Mouse (Mus musculus) CH12.LX (cell line): Measurements from ENCODE around the gene Olfr1491. TPM values are rescaled to one million over a fixed set of nuclear protein-coding genes. Genes with fewer than 3 reads are reported as not detected.

Experiments
- DNase-seq: peaks from one replicate; pipeline ENCODE4 v3.0.0-alpha.2; 2013; ENCODE audit errors: extremely low read depth
- H3K27ac ChIP-seq: 2 replicates; pipeline ENCODE4 v1.5.1; 2012; ENCODE audit warnings: low read depth, mild to moderate bottlenecking, control low read depth, moderate library complexity; ENCODE audit not compliant: insufficient read depth
- H3K27me3 ChIP-seq: replicated peaks from 2 replicates; pipeline ENCODE3; 2012; ENCODE audit warnings: inconsistent platforms
- H3K36me3 ChIP-seq, 2 experiments: replicated peaks in 1 of 2; 2 replicates each; pipeline versions ENCODE3 to v1.6.1; 2012; ENCODE audit warnings: inconsistent platforms in 1 of 2, low read length in 1 of 2, mild to moderate bottlenecking in 1 of 2, mixed read lengths in 1 of 2, moderate library complexity in 1 of 2; ENCODE audit not compliant: control insufficient read depth in 1 of 2, insufficient read depth in 1 of 2
- H3K4me1 ChIP-seq, 2 experiments: 2 replicates each; pipeline ENCODE4 v1.6.1; 2012; ENCODE audit warnings: inconsistent platforms in 1 of 2, moderate library complexity in 1 of 2; ENCODE audit not compliant: insufficient read depth in 2 of 2, control insufficient read depth in 1 of 2
- H3K4me2 ChIP-seq: 2 replicates; pipeline ENCODE4 v1.6.1; 2012; ENCODE audit warnings: low read depth, mild to moderate bottlenecking, control low read depth; ENCODE audit not compliant: poor library complexity, insufficient read depth, severe bottlenecking
- H3K4me3 ChIP-seq, 3 experiments: fragments of 150-350 bp in 1 of 3; sonication (generic) in 1 of 3; replicated peaks in 1 of 3; 2 replicates each; pipeline versions ENCODE3 to v1.5.1; 2011 to 2012; ENCODE audit warnings: low read depth in 2 of 3, low read length in 2 of 3, mild to moderate bottlenecking in 2 of 3, moderate library complexity in 2 of 3, control low read depth in 1 of 3, improper control_type of control experiment in 1 of 3, inconsistent platforms in 1 of 3, mixed read lengths in 1 of 3; ENCODE audit not compliant: poor library complexity in 1 of 3
- H3K79me2 ChIP-seq: replicated peaks from 2 replicates; pipeline ENCODE4 v1.6.1; 2012; ENCODE audit warnings: mild to moderate bottlenecking, moderate library complexity; ENCODE audit not compliant: control insufficient read depth, poor library complexity, insufficient read depth, severe bottlenecking; ENCODE audit errors: extremely low read depth
- H3K9ac ChIP-seq: 2 replicates; pipeline ENCODE4 v1.6.1; 2012; ENCODE audit warnings: low read depth, mild to moderate bottlenecking, control low read depth, moderate library complexity; ENCODE audit not compliant: insufficient read depth
- H3K9me3 ChIP-seq: replicated peaks from 2 replicates; pipeline ENCODE3; 2012; ENCODE audit warnings: low read length, inconsistent platforms, mixed read lengths
- CHD2 ChIP-seq: IDR thresholded peaks from 2 replicates; pipeline ENCODE4 v1.6.1; 2011; ENCODE audit warnings: low read length, improper control_type of control experiment
- E2F4 ChIP-seq: IDR thresholded peaks from 2 replicates; pipeline ENCODE4 v1.6.1; 2011; ENCODE audit warnings: low read depth, low read length, improper control_type of control experiment; ENCODE audit not compliant: insufficient replicate concordance
- ELF1 ChIP-seq: IDR thresholded peaks from 2 replicates; pipeline ENCODE4 v1.6.1; 2014; ENCODE audit warnings: low read depth, mild to moderate bottlenecking, inconsistent platforms, low read length, improper control_type of control experiment
- EP300 ChIP-seq: IDR thresholded peaks from 2 replicates; pipeline ENCODE4 v1.6.1; 2011; ENCODE audit warnings: low read length, improper control_type of control experiment
- ETS1 ChIP-seq: conservative IDR thresholded peaks from 2 replicates; pipeline ENCODE4 v1.6.1; 2012; ENCODE audit warnings: low read depth, mild to moderate bottlenecking, inconsistent platforms, low read length, improper control_type of control experiment, moderate library complexity
- GABPA ChIP-seq: IDR thresholded peaks from 2 replicates; pipeline ENCODE4 v1.6.1; 2012; ENCODE audit warnings: low read depth, low read length, improper control_type of control experiment, inconsistent platforms; ENCODE audit not compliant: insufficient replicate concordance
- IRF4 ChIP-seq: IDR thresholded peaks from 2 replicates; pipeline ENCODE4 v1.6.1; 2014; ENCODE audit warnings: low read depth, mild to moderate bottlenecking, inconsistent platforms, low read length, improper control_type of control experiment
- JUND ChIP-seq: conservative IDR thresholded peaks from 2 replicates; pipeline ENCODE4 v1.6.1; 2011; ENCODE audit warnings: low read depth, low read length, improper control_type of control experiment
- KAT2A ChIP-seq: IDR thresholded peaks from 2 replicates; pipeline ENCODE4 v1.6.1; 2012; ENCODE audit warnings: low read length, improper control_type of control experiment, inconsistent platforms; ENCODE audit not compliant: insufficient replicate concordance
- MAFK ChIP-seq: IDR thresholded peaks from 2 replicates; pipeline ENCODE4 v1.6.1; 2011; ENCODE audit warnings: low read length, improper control_type of control experiment; ENCODE audit not compliant: insufficient replicate concordance
- MAZ ChIP-seq: IDR thresholded peaks from 2 replicates; pipeline ENCODE4 v1.6.1; 2012; ENCODE audit warnings: low read depth, mild to moderate bottlenecking, inconsistent platforms, low read length, improper control_type of control experiment, moderate library complexity
- MEF2A ChIP-seq: IDR thresholded peaks from 2 replicates; pipeline ENCODE4 v1.6.1; 2014; ENCODE audit warnings: low read depth, mild to moderate bottlenecking, inconsistent platforms, low read length, improper control_type of control experiment, borderline replicate concordance
- POLR2A ChIP-seq: IDR thresholded peaks from 2 replicates; pipeline ENCODE4 v1.6.1; 2011; ENCODE audit warnings: low read depth, mild to moderate bottlenecking, improper control_type of control experiment, low read length
- RAD21 ChIP-seq: IDR thresholded peaks from 2 replicates; pipeline ENCODE4 v1.6.1; 2011; ENCODE audit warnings: low read depth, mild to moderate bottlenecking, low read length, improper control_type of control experiment, moderate library complexity
- RCOR1 ChIP-seq: conservative IDR thresholded peaks from 2 replicates; pipeline ENCODE4 v1.6.1; 2012; ENCODE audit warnings: low read depth, mild to moderate bottlenecking, inconsistent platforms, low read length, improper control_type of control experiment
- SMC3 ChIP-seq: IDR thresholded peaks from 2 replicates; pipeline ENCODE4 v1.6.1; 2011; ENCODE audit warnings: low read depth, low read length, improper control_type of control experiment
- UBTF ChIP-seq: IDR thresholded peaks from 2 replicates; pipeline ENCODE4 v1.6.1; 2012; ENCODE audit warnings: low read depth, mild to moderate bottlenecking, inconsistent platforms, low read length, improper control_type of control experiment, moderate library complexity
- USF1 ChIP-seq: IDR thresholded peaks from 2 replicates; pipeline ENCODE4 v1.6.1; 2014; ENCODE audit warnings: low read depth, mild to moderate bottlenecking, inconsistent platforms, low read length, improper control_type of control experiment
- ZKSCAN1 ChIP-seq: IDR thresholded peaks from 2 replicates; pipeline ENCODE4 v1.6.1; 2012; ENCODE audit warnings: low read depth, inconsistent platforms, low read length, improper control_type of control experiment, borderline replicate concordance
- ZMIZ1 ChIP-seq: IDR thresholded peaks from 2 replicates; pipeline ENCODE4 v1.6.1; 2012; ENCODE audit warnings: low read depth, mild to moderate bottlenecking, inconsistent platforms, low read length, improper control_type of control experiment
- dilution Hi-C: fragments of 300-500 bp; cut with MboI; formaldehyde crosslinking; loops from 2 replicates; pipeline ENCODE4 v1.14.3; 2020; ENCODE audit warnings: low sequenced_read_pairs; ENCODE audit not compliant: extremely low pct_unique_long_range_greater_than_20kb, extremely low pct_ligation_motif_present
- in situ Hi-C: fragments of 300-500 bp; cut with MboI; formaldehyde crosslinking; loops from 3 replicates; pipeline ENCODE4 v1.14.3; 2019; ENCODE audit warnings: low sequenced_read_pairs, low pct_ligation_motif_present, low pct_unique_long_range_greater_than_20kb, mixed read lengths
- polyA plus RNA-seq: library from polyadenylated mRNA; unstranded; fragments of >175 nt; gene quantifications from 2 replicates; pipeline ENCODE4 v1.2.1, GENCODE M21; 2012; ENCODE audit warnings: low read depth; ENCODE audit not compliant: insufficient read length
- total RNA-seq, 2 experiments: library from RNA; depleted of rRNA; stranded (reverse); fragments of 300-350 nt in 1 of 2; fragments of >200 nt in 1 of 2; gene quantifications; 2 replicates each; pipeline ENCODE4 v1.2.3; 2012 to 2014

Olfr1491 gene
- total and polyA plus RNA-seq, 3 experiments: not detected

DNA sequence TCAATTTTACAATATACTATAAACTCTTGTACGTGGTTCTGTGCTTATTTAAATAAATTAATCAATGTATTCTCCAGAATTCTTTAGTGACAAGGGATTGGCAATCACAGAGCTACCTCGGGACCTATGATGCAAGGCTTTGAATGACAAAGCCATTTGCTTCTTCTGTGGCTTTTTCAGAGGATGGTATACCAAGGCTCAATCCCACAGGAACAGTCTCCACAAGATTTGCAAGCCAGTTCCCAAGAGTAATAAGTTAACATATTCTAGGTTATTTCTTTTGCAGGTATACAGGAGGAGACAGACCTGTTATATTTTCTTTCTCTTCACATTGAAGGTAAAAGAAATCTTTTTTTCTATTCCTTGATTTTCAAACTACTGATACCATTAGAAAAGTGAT lies 25.9 kb downstream of the Olfr1491 start, which contains the start of gene Olfr1493-ps1:
Gene Olfr1493-ps1 (plus strand): TSS at position 301 of the 400 bp plus-strand sequence.
- no peaks in the 10 kb centered on the region for H3K9me3 ChIP-seq
- no peak within 1 kb of the TSS for H3K9ac ChIP-seq
- in situ Hi-C loops: no loop called here
- H3K4me2 ChIP-seq: no peak within 1 kb of the TSS
- no peak within 1 kb of the TSS for H3K4me3 ChIP-seq
- H3K27ac ChIP-seq: no peak within 1 kb of the TSS
- TF ChIP-seq IRF4 (no peak), POLR2A (no peak), GABPA (no peak), MEF2A (no peak), KAT2A (no peak)
- no peaks in the 10 kb centered on the region for H3K36me3 ChIP-seq
- no peaks in the 10 kb centered on the region for H3K4me1 ChIP-seq
- dilution Hi-C loops: no loop called here
- no peaks in the 10 kb centered on the region for H3K27me3 ChIP-seq
- DNase-seq: no peak
- H3K79me2 ChIP-seq: no peaks in the 10 kb centered on the region

DNA sequence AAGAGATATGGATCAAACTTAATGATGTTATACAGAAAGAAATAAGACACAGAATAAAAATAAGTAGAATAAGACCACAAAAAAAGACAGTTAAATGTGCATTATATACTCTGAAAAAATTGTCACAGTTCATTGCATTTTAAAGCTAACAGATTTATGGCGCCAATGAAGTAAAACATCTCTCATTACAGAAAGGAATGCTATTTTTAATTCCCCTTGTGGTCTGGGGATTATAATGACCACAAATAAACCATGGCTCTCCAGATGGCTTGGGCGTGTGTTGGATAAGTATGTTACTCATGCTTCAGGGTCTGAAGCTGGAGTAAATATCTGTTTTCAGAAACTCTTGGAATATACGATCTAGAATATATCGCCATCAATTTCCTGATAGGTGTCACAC lies 42.4 kb downstream of the Olfr1491 start, which contains the start of gene Olfr1494:
Gene Olfr1494 (plus strand): TSS at position 301 of the 400 bp plus-strand sequence.
- dilution Hi-C loops: no loop called here
- Histone ChIP-seq H3K4me1 (no peaks in the 10 kb centered on the region), H3K36me3 (no peaks in the 10 kb centered on the region), H3K79me2 (no peaks in the 10 kb centered on the region), H3K9ac (no peak within 1 kb of the TSS), H3K27me3 (no peaks in the 10 kb centered on the region), H3K9me3 (no peaks in the 10 kb centered on the region), H3K4me2 (no peak within 1 kb of the TSS), H3K27ac (no peak within 1 kb of the TSS), H3K4me3 (no peak within 1 kb of the TSS)
- in situ Hi-C loops: no loop called here
- TF ChIP-seq USF1 (no peak), CHD2 (no peak), UBTF (no peak), GABPA (no peak), MEF2A (no peak), JUND (no peak), MAFK (no peak), ETS1 (no peak), E2F4 (no peak), ELF1 (no peak), KAT2A (no peak), RCOR1 (no peak), ZMIZ1 (no peak), ZKSCAN1 (no peak), POLR2A (no peak), MAZ (no peak), SMC3 (no peak), RAD21 (no peak), EP300 (no peak)
- DNase-seq: no peak
